Mouse (Mus musculus): ENCODE data around the gene 1700025B11Rik. TPM values are rescaled to one million over a fixed set of nuclear protein-coding genes. Genes with fewer than 3 reads are reported as not detected.
"Not testable (repeated sequence)": the region's sequence is repeated elsewhere in the genome, so short reads cannot be mapped to it uniquely, and the experiment has no call there.

Gene 1700025B11Rik
- not detected for total RNA-seq (2018; cell fraction: chromatin; rRNA removed)
- not detected for total RNA-seq (2018; cell fraction: cytosol; rRNA removed)
- total RNA-seq (2018; cell fraction: nucleus; rRNA removed) = not detected
- polyA plus RNA-seq (2018) = not detected in 3 replicates

DNA sequence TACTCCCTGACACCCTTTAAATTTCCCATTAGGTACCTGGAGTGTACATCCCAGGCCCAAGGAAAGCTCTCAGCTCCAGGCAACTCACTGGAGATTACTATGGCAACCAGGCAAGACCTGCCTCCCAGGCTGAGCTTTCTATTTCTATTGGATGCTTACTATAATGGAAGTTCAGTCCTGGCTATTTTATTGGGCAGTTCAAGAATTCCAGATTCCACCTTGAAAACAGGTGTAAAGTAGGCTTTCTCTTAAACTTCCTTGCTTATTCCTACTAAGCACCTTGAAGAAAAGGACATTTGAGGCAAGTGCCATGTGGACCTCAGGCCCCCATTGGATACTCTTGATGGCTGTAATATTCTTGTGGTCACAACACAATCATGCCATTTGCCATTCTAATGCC, at the start of gene 1700025B11Rik:
1700025B11Rik (minus strand) TSS at position 101 of the 400 bp plus-strand sequence.
- Histone ChIP-seq H3K4me3 (ENCODE audit: inconsistent target) (no peak within 1 kb of the TSS), H3K36me3 (ENCODE audit: inconsistent target) (no peaks in the 10 kb centered on the region), H3K27ac (no peak within 1 kb of the TSS), H3K79me2 (ENCODE audit: inconsistent target) (no peaks in the 10 kb centered on the region)

DNA sequence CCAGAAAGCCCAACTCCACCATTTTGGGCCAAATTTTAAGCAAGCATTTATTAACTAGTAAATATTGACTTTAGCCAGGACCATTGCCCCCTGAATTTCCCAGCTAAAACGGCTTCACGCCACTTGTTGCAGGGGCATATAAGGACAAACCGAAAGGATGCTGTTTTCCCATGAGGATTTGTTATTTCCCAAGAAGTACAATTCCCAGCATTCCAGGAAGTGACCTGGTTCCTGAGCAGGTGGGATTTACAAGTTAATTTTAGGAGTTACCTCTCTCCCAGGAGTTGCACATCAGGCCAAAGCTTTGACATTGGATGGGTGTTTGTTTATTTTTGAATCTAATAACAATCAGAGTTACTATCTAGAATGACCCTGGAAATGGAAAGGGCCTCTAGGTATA, 44.4 kb upstream of the 1700025B11Rik start:
- Histone ChIP-seq H3K36me3 (ENCODE audit: inconsistent target) (no peaks in the 10 kb centered on the region), H3K27ac (no peak overlapping the region), H3K79me2 (ENCODE audit: inconsistent target) (no peaks in the 10 kb centered on the region), H3K4me3 (ENCODE audit: inconsistent target) (no peak overlapping the region)
- 85% methylated on average over 3 of the region's 3 CpGs for WGBS (ENCODE audit: missing documents)

DNA sequence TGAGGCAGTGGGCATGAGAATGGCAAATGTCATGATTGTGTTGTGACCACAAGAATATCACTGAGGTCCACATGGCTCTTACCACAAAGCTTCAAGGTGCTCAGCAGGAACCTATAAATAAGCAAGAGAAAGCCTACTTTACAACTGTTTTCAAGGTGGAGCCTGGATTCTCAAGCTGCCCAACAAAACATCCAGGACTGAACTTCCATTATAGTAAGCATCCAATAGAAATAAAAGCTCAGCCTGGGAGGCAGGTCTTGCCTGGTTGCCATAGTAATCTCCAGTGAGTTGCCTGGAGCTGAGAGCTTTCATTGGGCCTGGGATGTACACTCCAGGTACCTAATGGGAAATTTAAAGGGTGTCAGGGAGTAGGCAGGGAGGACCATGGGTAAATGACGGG, 37.3 kb upstream of the 1700025B11Rik start, which contains the start of gene Gm36245:
Gm36245 (plus strand) TSS at position 301 of the 400 bp plus-strand sequence.
- Histone ChIP-seq H3K27ac (no peak within 1 kb of the TSS), H3K4me3 (ENCODE audit: inconsistent target) (no peak within 1 kb of the TSS), H3K36me3 (ENCODE audit: inconsistent target) (no peaks in the 10 kb centered on the region), H3K79me2 (ENCODE audit: inconsistent target) (no peaks in the 10 kb centered on the region)
- 100% methylated on average over 1 of the region's 1 CpGs for WGBS (ENCODE audit: missing documents)

DNA sequence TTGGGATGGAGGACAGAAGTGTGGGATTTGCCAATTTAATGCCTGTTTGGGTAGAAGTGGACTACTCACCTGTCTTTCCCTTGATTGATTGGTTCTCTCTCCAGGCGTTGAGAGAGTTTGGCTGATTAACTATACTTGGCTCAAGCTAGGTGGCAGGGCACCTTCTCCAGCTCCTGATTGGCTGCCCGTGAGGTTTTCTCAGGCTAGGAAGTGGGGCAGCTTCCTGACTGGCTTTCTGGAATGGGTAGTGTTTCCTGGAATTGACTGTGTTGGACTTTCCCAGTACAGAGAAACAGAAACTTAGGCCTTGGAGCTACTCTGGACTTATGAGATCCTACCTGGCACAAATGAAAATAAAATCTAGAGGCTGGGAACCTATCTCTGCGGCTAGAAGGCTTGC, 36.7 kb upstream of the 1700025B11Rik start:
- 64% methylated on average over 3 of the region's 3 CpGs for WGBS (ENCODE audit: missing documents)
- Histone ChIP-seq H3K4me3 (ENCODE audit: inconsistent target) (no peak overlapping the region), H3K27ac (no peak overlapping the region), H3K36me3 (ENCODE audit: inconsistent target) (no peaks in the 10 kb centered on the region), H3K79me2 (ENCODE audit: inconsistent target) (no peaks in the 10 kb centered on the region)

DNA sequence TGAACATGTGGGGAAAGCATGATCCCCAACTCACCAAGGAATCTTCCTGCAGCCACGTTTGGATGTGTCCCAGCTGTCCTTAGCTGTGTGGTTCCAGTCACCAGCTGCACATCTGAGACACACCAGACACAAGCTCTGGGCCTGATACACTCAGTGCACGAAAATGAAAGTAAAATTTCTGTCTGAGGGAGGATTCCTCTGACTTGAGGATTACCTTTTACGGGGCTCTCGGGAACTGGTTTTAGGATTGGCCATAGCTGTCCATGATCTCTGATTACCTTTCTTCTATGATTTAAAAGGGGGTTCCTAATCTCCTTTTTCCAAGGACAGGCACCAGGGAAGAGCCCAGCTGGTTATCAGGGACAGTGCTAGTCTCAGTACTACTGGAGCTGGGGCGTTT, 34.3 kb upstream of the 1700025B11Rik start, which contains the start of gene Apol10b:
Apol10b (minus strand) TSS at position 165 of the 400 bp plus-strand sequence.
- H3K79me2 ChIP-seq (ENCODE audit: inconsistent target) = no peaks in the 10 kb centered on the region
- no peaks in the 10 kb centered on the region for H3K36me3 ChIP-seq (ENCODE audit: inconsistent target)
- no peak within 1 kb of the TSS for H3K4me3 ChIP-seq (ENCODE audit: inconsistent target)
- 72% methylated on average over 5 of the region's 5 CpGs for WGBS (ENCODE audit: missing documents)
- H3K27ac ChIP-seq = no peak within 1 kb of the TSS

DNA sequence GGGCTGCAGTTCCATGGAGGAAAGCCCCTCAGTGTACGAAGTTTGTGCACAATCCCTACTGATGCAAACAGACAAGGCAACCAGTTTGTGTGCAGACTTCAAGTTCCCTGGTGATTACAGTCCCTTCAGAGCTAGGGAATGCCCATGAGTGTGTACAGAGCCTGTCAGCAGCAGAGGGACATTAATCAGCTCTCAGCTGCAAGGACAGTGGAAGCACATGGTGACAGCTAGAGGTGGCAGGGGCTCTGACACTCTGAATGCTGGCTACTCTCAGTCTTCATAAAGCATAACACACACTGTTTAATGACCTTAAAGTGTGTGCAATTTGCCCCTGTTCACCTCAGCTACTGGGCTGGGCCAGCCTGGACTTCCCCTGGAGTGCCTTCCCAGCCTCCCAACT, 31.9 kb upstream of the 1700025B11Rik start:
- no peak overlapping the region for H3K27ac ChIP-seq
- no peaks in the 10 kb centered on the region for H3K36me3 ChIP-seq (ENCODE audit: inconsistent target)
- no peaks in the 10 kb centered on the region for H3K79me2 ChIP-seq (ENCODE audit: inconsistent target)
- WGBS (ENCODE audit: missing documents) = 82% methylated on average over 1 of the region's 1 CpGs
- H3K4me3 ChIP-seq (ENCODE audit: inconsistent target) = no peak overlapping the region

DNA sequence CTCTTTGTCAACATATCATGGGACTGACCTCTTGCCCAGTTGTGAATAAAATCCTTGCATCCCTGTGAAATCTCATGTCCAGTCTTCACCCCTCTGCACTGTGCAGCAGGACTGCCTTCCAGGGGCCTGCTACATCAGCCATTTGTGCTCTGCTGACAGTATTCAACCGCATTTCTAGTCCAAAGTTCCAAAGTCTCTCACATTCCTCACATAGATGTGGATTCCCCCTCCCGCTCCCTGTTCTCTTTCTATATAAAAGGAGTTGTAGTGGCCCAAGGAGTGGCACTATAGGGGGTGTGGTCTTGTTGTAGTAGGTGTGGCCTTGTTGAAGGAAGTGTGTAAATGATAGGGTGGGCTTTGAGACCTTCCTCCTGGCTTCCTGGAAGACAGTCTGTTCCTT, 29.2 kb upstream of the 1700025B11Rik start:
- H3K79me2 ChIP-seq (ENCODE audit: inconsistent target) = no peaks in the 10 kb centered on the region
- WGBS (ENCODE audit: missing documents) = 93% methylated on average over 2 of the region's 2 CpGs
- H3K27ac ChIP-seq = no peak overlapping the region
- H3K36me3 ChIP-seq (ENCODE audit: inconsistent target) = no peaks in the 10 kb centered on the region
- no peak overlapping the region for H3K4me3 ChIP-seq (ENCODE audit: inconsistent target)

DNA sequence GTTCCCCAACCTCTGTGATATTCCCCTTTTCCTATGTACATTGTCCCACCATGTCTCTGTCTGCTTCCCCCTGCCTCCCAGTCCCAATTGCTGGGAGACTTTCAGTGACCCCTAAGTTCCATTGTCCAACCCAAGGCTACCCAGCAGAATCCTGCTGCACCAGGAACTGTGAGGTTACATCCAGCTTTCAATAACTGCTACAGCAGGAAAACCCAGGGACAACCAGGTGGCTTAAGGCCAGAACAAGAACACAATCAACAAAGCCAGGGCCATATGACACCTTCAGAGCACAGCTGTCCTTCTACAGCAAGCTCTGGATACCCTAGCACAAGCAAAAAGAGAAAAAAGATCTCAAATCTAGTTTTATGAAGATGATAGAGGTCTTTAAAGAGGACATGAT, 27.3 kb upstream of the 1700025B11Rik start:
- no peak overlapping the region for H3K4me3 ChIP-seq (ENCODE audit: inconsistent target)
- H3K27ac ChIP-seq = no peak overlapping the region
- no peaks in the 10 kb centered on the region for H3K36me3 ChIP-seq (ENCODE audit: inconsistent target)
- no peaks in the 10 kb centered on the region for H3K79me2 ChIP-seq (ENCODE audit: inconsistent target)

DNA sequence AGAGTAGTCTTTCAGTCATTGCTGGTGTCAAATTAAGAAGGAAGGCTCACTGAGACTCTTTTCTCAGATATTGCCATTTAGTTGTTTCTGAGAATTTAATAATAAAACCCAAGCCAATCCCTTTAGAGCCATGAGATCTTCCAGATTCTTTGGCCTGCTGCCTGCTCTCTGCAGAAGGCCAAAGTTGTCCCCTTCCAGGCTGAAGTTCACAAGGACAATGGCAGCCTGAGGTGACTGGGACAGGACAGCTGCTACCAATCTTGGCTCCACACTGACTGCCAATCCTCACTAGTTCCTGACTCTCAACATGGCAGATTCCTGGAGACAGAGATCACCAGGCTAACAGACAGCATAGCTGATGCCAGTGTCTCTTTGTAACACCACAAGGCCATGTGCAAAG, 25.3 kb upstream of the 1700025B11Rik start:
- no peaks in the 10 kb centered on the region for H3K79me2 ChIP-seq (ENCODE audit: inconsistent target)
- H3K4me3 ChIP-seq (ENCODE audit: inconsistent target) = no peak overlapping the region
- H3K36me3 ChIP-seq (ENCODE audit: inconsistent target) = no peaks in the 10 kb centered on the region
- no peak overlapping the region for H3K27ac ChIP-seq

DNA sequence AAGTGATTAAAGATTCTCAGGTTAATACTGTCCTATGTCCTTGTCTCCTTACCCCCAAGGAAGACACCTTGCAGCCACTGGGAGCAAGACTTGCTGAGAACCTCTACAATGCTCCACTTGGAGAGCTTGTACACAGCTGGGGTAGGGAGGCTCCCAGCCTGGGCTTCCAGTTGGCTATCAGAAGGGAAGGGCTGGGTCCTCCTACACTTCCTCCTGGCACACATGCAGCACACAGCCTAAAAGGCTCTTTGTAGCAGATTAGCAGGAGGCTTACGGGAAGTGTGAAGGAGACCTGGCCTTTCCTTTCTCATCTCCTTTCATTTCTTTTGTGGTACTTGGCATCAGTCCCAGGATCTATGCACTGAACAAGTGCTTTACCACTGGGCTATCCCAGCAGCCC, 20.0 kb upstream of the 1700025B11Rik start:
- Histone ChIP-seq H3K79me2 (ENCODE audit: inconsistent target) (no peaks in the 10 kb centered on the region), H3K36me3 (ENCODE audit: inconsistent target) (no peaks in the 10 kb centered on the region), H3K4me3 (ENCODE audit: inconsistent target) (no peak overlapping the region), H3K27ac (no peak overlapping the region)
- 0% methylated on average over 1 of the region's 1 CpGs for WGBS (ENCODE audit: missing documents)

DNA sequence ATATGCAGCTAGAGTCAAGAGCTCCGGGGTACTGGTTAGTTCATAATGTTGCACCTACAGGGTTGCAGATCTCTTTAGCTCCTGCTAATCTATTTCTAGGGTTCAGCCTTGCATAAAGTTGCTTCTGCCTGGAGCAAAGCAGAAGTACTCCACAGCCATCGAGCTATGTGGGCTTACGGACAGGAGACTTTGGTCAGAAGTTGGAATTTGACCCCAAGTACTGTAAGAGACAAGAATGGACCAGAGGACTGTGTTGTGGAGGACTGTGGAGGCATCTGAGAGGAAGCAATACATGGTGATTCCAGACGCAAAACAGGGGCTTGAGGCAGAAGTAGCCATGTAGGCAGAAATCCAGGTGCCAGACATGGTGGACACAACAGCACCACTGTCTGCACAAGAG, 17.6 kb upstream of the 1700025B11Rik start:
- Histone ChIP-seq H3K4me3 (ENCODE audit: inconsistent target) (no peak overlapping the region), H3K36me3 (ENCODE audit: inconsistent target) (no peaks in the 10 kb centered on the region), H3K79me2 (ENCODE audit: inconsistent target) (no peaks in the 10 kb centered on the region), H3K27ac (no peak overlapping the region)
- 84% methylated on average over 3 of the region's 4 CpGs for WGBS (ENCODE audit: missing documents)

DNA sequence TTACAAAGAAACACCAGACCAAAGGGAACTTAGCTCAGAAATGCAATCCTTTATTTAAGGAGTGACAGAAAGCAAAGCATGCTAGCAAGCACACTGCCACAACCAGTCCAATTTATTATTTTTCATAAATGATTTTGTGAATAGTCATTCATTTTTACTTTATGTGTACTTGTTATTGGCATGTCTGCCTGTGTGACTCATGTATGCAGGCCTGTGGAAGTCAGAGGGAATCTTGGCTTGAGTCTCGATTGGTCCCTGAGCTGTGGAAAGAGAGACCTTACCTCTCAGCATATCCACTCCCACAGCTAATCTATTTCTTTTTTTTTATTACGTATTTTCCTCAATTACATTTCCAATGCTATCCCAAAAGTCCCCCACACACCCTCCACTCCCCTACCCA, 17.1 kb upstream of the 1700025B11Rik start:
- no peak overlapping the region for H3K27ac ChIP-seq
- no peaks in the 10 kb centered on the region for H3K79me2 ChIP-seq (ENCODE audit: inconsistent target)
- no peak overlapping the region for H3K4me3 ChIP-seq (ENCODE audit: inconsistent target)
- H3K36me3 ChIP-seq (ENCODE audit: inconsistent target) = no peaks in the 10 kb centered on the region
- WGBS (ENCODE audit: missing documents) = 100% methylated on average over 2 of the region's 2 CpGs

DNA sequence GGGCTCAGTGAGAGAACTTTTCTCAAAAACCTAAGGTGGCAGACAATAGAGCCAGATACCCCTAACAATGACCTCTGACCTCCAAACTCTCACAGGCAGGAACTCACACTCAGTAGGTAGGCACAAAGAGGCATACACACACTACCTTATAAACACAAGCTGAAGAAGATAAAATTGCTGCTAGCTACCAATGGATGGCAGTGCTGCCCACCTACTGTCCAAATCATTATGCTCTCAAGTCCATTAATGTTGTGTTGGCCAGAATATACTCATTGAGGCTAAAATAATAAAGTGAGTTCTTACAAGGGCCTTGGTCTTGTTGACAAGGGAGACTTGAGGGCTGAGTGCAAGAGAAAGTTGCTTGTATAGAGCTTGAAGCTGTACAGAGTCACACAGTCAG, 1.5 kb upstream of the 1700025B11Rik start:
- H3K4me3 ChIP-seq (ENCODE audit: inconsistent target) = no peak overlapping the region
- H3K79me2 ChIP-seq (ENCODE audit: inconsistent target) = no peaks in the 10 kb centered on the region
- no peaks in the 10 kb centered on the region for H3K36me3 ChIP-seq (ENCODE audit: inconsistent target)

DNA sequence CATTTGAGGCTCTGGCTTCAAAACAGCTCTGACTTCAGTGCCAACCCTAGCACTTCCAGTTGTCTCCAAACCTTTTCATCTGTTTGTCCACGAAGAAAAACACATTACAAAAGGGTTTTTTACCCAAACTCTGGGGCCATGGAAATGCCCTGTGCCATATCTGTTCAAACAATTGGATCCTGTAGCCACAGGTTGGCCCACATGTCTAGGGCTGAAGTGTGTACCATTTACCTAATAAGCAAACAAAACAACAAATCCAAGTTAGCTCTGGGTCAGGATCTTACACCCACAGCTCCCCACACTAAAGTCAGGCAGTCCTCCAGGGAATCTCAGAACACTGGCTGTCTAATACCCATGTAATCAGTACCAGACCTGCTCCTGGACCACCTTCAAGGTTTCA, 22.5 kb downstream of the 1700025B11Rik start:
- H3K27ac ChIP-seq; H3K36me3 ChIP-seq (ENCODE audit: inconsistent target); H3K79me2 ChIP-seq (ENCODE audit: inconsistent target); H3K4me3 ChIP-seq (ENCODE audit: inconsistent target): not testable (repeated sequence)
- 65% methylated on average over 1 of the region's 1 CpGs for WGBS (ENCODE audit: missing documents)

More for the DNA sequence above, 1.5 kb upstream of the 1700025B11Rik start:
- no peak overlapping the region for H3K27ac ChIP-seq

DNA sequence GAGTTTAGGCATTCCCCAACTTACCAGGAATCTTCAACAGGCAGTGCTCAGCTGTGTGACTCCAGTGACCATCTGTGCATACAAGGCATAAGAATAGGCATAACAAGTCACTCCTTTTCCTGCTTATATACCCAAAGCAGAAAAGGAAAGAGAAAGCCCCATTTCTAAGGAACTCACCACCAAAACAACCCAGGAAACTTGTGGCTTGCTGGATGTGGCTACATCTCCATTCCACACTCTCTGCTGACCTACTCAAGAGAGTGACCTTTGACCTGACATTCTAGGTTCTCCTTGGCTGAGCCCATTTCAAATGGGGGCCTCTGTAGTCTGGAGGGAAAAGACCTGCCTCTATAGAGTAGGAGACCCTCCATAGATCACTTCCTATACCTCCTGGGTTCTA, 28.5 kb downstream of the 1700025B11Rik start, which contains the start of gene Apol7c:
Apol7c (minus strand) TSS at position 101 of the 400 bp plus-strand sequence.
- H3K27ac ChIP-seq = no peak within 1 kb of the TSS
- H3K36me3 ChIP-seq (ENCODE audit: inconsistent target) = no peaks in the 10 kb centered on the region
- no peaks in the 10 kb centered on the region for H3K79me2 ChIP-seq (ENCODE audit: inconsistent target)
- H3K4me3 ChIP-seq (ENCODE audit: inconsistent target) = no peak within 1 kb of the TSS

DNA sequence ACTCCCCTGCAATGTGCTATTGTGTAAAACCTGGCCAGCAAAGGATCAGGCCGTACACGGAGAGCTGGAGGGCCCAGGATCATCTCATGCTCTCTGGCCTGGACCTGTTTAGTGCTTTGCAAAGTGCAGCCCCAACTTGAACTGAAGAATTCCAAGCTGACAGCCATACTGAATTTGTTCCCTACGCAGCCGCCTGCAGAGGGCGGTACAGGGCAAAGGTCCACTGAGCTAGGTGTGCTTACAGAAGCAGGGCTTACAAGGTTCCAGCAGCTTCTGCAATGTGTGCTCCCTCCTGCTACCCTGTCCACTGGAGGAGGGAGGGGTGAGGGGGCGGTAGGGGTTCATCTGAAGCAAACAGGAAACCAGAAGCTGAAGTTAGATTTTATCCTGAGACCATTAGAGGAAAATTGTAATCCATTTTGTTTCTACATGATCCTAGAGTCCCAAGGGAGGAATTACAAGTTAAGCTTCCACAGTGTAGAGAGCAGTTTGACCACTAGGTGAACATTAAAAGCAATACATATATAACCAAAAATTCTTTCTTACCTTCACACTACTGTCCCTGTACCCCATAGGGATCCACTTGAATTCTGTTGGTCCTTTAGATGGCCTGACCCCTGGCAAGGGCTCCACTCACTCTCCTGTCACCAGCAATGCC, 38.4 kb downstream of the 1700025B11Rik start:
- H3K79me2 ChIP-seq (ENCODE audit: inconsistent target); H3K4me3 ChIP-seq (ENCODE audit: inconsistent target); H3K27ac ChIP-seq; H3K36me3 ChIP-seq (ENCODE audit: inconsistent target): not testable (repeated sequence)
- WGBS (ENCODE audit: missing documents) = 8% methylated on average over 6 of the region's 6 CpGs
